Mouse (Mus musculus) CD4-positive helper T cell, adult 2 months (primary cell): ENCODE measurements around the gene Cdk5.
"Not testable (repeated sequence)": the region's sequence is repeated elsewhere in the genome, so short reads cannot be mapped to it uniquely, and the experiment has no call there.

ENCODE experiments used
- DNase-seq: peaks from one replicate; pipeline ENCODE4 v3.0.0-alpha.2; 2012; ENCODE audit warnings: low read depth, missing footprints, low spot score

The Cdk5 gene

DNA sequence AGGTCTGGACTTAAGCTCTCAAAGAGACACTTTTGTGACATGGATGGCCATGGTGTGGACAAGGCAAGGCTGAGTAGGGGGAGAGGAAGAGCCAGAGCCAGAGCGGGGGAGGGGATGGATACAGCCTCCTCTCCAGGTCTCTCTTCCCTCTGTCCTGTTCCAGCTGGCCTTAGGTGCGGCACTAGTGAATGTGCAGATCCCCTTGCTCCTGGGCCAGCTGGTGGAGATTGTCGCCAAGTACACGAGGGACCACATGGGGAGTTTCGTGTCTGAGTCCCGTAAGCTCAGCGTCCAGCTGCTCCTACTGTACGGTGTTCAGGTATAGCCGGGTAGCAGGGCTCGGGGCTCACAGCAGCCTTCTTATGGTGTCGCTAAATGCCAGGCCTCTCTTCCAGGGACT is 23.0 kb downstream of the Cdk5 start:
- no peak for DNase-seq

DNA sequence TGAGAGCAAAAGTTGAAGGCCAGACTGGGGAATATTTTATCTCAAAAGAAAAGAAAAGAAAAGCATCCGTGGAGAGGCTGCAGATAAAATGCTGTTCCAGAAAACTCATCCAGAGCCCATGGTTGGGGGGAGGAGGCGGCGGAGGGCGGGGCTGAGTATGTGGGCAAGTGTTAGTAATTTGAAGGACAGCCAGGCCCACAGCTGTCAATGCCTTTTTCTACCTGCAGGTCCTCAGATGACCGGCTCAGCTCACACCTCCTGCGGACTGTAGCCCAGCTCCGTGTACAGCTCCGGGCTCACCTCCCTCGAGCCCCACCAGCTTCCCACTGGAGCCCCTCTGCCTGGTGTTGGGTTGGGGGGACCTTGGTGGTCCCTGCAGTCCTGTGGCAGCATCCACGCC is 23.6 kb downstream of the Cdk5 start:
- no peak for DNase-seq

DNA sequence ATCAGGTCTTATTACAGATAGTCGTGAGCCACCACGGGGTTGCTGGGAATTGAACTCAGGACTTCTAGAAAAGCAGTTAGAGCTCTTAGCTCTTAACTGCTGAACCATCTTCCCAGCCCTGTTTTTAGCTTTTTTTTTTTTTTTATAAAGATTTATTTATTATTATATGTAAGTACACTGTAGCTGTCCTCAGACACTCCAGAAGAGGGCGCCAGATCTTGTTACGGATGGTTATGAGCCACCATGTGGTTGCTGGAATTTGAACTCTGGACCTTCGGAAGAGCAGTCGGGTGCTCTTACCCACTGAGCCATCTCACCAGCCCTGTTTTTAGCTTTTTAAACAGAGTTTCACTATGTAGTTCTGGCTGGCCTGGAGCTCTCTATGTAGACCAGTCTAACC is 27.1 kb downstream of the Cdk5 start:
- not testable (repeated sequence) for DNase-seq

DNA sequence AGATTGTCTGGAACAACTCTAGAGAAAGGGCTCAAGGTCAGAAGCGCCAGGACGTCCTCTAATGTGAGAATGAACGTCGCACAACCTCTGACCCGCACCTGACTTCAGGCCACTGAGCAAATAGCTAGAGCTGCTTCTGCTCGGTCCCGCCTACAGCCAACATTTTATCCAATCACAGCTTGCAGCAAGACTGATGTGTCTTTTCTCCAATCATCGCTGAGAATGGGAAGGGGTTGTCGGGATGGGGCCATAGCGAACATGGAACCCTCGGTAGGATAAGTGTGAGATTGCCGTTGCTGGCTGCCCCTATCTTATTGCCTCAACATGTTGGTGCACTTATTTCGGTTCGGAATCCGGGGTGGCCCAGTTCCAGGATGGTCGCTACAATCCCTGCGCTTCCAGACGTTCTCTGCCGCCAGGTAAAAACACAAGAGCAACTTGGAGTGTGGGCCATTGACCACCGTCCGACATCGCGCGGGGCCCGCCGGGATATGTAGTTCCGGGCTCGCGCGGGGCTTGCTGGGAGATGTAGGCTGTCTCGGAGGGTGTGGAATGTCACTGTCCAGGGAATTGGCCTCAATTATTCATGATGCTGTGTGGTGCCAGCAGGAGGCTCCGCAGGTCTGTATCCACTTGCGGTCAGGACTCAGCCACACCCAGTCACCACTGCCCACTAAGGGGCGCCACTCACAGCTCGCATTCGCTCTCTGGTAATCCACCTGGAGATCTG is 29.0 kb downstream of the Cdk5 start:
- DNase-seq: peak; percentile 95

DNA sequence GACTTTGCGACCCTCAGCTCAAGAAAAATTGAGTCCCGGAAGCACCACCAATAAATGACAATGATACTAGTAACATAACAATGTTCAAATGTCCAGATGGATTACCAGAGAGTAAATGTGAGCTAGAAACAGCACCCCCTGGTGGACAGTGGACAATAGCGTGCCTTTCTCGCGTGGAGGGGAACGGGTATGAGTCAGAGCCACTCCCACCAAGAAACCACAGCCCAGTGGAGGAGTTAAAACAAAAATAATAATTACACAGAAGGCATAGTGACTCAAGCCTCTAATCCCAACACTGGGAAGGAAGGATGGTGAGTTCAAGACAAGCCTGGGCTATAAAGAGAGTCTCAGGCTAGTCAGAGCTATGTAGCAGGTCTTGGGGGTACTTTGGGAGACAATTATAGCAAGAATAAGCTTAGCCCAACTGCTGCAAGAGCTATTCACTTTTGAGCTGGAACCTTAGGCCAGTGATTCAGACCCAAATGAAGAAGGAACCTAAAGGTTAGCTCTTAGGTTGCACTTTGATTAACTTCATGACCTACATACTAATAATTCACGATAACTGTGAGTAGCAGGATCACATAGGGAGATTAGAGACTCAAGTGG is 29.8 kb downstream of the Cdk5 start, which contains the start of gene Abcb8:
Gene Abcb8, plus strand, starts transcription at position 272 of the 606 bp plus-strand sequence.
- DNase-seq: peak; percentile 88

DNA sequence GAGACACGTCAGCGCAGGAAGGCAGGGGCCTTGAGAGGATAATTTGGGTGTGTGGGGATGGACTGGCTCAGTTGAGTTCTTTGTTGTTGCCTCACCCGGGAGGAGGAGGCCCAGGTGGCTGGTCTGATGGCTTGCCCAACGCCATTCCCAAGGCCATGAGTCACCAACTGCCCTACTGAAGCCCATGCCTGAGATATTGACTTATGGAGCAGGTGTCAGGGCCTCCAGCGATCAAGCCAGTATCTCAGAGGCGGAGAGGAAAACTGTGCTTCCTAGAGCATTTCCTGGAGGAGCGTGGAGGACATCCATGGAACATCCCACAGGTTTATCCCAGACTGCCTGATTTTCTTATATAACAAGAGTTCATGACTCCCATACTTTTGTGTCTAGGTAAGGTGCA is 30.6 kb downstream of the Cdk5 start:
- DNase-seq: no peak

DNA sequence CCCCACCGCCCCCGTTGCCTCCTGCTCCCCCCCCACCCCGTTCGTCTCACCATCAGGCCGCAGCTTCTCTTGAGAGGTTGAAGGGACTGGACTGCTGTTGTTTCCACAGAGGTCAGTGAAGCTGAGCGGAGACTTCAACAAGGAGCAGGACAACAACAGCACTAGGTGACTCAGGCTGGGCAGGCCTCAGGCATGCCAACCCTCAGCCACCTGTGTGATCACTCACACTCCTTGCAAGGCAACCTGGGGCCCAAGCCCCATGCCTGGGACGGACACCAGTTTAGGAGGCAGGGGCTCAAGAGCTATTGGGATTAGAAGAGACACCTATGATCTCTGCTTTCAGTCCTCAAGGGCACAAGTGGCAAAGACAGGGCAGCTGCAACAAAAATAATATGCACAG is 31.5 kb downstream of the Cdk5 start, which contains the start of gene Atg9b:
Gene Atg9b, minus strand, starts transcription at position 280 of the 400 bp plus-strand sequence.
- no peak for DNase-seq

DNA sequence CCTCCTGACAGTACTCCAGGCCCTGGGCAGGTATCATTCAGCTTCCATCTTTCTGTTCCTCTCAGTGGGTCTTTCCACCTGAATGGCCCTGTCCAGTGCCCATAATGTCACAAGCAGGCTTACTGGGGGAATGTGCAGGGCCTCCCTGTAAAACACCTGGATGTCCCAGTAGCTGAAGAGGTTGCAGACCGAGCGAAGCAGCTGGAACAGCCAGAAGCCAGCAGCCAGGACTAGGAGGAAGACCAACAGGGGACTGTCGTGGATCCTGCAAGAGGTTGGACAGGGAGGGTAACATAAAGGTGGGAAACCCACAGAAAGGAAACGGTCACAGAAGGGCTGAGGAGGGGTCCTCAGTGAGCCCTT is 33.7 kb downstream of the Cdk5 start:
- no peak for DNase-seq

DNA sequence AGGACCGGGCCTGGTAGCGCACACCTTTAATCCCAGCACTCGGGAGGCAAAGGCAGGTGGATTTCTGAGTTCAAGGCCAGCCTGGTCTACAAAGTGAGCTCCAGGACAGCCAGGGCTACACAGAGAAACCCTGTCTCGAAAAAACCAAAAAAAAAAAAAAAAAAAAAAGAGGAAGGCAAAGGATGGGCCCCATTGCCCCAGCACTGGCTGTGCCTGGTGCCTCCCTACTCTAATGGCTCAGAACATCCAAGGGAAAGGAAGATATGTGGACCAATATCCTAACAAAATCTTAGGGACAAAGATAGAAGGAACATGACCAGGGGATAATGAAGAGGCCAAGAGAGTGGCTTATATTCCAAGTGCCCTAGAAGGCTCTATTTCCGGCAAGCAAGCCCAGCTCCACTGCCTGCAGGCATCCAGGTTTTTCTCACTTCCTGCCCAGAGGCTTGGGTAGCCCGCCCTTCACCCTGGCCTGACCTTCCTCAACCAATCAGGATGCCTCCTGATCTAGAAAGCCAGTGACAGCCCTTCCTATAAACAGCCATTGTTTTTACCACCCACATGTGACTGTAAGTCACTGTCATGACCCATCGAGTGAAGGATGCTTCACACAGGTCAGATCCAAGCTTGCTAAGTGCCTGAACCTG is 34.2 kb downstream of the Cdk5 start:
- peak; percentile 76 for DNase-seq

DNA sequence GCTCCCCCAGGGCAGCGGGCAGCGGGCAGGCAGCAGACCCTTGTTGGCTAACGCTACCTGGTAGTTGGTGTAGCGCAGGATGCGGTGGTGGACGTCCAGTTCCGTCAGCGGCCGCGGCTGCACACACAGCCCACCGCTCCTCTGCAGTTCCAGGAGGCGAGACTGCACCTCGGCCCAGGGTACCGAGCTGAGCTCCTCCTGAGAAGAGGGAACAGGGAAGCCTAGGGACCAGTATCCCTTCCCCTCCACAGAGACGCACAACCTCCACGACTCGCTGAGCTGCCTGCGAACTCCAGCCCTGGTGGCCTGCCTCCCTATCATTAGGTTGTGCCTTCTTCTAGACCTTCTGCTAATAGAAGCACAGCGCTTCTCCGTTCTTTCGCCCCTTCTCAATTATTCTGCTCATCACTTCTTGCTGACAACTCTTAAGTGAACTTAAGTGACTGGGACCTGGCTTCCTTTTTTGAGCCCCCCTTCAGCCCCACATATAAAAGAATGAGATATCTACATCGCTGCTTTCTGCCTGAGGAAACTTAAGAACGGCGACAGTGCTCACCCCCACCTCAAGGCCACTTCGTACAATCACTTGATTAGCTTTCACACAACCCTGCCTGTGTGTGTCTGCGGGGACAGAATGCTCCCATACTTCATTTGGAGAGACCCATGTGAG is 34.9 kb downstream of the Cdk5 start:
- no peak for DNase-seq

DNA sequence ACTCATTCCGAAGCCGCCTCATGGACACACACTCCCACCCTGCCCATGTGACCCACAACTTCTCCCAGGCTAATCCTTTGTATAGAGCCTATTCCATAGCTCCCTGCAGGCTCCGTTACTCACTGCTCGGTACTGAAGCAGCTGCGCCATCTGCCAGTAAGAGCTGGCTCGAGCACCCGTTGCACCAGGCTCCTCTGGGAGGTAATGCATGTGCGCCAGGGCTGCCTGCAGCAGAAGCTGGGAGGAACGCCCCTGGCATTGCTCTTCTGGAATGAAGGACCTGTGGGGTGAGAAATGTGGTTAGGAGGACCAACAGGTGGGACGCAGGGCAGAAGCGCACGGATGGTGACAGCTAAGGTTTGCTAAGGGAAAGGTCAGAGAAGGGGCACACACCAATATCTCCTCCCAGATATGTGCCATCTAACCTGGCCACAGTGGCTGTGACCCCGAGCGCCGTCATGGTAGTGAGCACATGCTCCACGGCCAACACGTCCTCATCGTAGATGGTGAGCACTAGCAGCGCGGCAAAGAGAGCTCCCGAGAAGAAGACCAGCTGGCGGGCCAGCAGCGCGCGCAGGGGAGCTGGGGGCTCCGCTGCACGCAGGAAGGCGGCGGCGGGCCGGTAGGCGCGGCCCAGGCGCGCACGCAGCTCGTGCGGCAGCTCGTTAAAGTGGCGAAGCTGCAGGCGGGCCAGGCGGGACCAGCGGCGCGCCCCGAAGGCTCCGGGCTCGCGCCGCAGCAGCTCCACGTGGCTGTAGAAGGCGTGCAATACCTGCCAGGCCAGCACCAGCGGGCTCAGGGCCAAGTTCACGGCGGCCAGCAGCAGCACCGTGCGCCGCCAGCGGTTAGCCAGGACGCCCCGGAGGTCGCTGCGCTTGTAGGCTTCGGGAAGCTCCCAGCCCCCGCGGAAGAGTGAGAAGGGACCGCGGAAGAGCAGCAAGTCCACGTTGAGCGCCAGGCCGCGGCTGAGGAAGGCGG is 35.8 kb downstream of the Cdk5 start:
- DNase-seq: peak; percentile 72

DNA sequence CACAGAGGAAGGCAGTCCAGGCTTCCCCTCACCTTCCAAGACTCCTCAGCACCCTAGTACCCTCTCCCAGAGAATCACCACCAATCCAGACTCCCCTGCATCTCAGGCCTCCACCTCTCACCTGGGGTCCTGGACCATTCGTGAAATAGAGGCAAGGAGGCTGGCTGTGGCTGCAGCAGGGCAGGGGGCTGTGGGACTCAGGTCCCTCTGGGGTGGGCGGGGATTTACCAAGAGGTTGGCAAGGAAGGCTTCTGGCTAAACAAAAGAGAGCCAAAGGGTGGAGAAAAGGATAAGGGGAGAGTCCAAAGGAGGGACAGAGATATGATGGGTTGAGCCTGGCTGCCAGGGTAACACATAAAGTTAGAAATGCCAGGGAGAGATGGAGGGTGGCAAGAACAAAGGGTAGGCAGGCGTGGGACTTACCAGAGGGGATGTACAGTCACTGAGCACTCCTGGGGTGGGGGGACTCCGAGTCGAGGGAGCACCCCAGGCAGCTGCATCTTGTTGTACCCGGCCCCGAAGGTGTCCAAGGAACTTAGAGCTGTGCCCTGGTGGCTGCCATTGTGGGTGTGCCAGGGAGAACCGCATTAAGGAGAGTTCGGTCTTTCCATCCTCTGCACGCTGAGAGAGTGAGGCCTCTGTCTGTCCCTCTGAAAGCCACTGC is 37.3 kb downstream of the Cdk5 start:
- no peak for DNase-seq

DNA sequence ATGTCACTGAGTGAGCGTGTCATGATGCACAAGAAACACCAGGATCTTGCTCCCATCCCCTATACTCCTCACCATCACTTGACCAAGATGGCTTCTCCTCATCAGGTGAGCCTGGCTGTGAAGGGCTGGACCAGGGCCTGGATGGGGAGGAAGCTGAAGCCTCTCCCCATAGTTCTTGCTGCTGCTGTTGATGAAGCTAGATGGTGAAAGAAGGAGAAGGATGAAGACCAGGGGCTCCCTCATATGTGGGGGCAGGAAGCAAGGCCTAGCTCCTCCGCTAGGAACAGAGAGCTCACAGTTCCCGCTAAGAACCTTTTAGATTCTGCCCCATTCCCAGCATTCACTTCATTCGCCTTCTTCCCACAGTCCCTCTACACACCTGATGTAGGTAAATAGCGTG is 38.0 kb downstream of the Cdk5 start:
- no peak for DNase-seq

DNA sequence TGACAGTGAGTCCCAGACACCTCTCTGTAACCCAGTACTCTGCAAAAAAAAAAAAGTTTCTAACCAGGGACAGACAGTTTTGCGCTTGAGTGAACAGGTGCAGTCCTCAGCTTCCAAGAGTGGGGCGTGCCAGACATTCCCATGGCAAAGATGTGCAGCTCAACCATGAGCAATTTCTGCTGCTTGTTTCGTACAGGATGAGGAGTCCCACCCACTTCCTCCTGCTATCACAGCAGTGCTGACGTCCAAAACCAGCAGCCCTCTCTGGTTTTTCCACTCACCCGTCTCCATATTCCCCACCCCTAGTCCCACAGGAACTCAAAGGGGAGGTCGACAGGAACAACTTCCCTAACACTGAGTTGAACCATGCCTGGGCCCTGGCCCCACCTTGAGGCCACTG is 38.9 kb downstream of the Cdk5 start:
- DNase-seq: peak; percentile 79

DNA sequence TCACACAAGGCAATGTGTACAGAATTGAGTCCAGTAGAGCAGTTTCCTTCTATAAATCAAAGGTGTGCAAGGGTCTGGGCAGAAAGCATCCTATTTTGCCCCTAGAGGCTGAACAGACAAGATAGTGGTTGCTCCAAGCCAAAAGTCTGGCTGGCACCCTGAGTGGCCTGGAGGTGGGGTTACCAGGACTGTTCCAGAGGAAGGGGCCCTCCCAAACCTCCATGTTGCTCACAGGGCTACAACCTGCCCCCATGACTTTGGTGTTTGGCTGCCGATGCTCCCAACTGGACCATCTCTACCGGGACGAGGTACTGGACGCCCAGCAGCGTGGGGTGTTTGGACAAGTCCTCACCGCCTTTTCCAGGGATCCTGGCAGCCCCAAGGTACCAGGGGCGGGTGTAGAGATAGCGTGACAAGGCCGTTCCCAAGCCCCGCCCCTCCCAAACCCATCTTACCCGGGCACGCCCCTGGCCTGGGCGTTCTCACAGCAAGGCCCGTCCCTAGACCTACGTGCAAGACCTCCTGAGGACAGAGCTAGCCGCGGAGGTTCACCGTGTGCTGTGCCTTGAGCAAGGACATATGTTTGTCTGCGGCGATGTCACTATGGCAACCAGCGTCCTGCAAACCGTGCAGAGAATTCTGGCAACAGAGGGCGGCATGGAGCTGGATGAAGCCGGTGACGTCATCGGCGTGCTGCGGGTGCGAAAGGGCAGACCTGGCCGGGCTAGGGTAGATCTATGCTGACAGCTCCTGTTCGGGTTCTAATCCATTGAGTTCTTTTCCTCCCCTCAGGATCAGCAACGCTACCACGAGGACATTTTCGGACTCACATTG is 40.1 kb downstream of the Cdk5 start:
- peak; percentile 93 for DNase-seq

DNA sequence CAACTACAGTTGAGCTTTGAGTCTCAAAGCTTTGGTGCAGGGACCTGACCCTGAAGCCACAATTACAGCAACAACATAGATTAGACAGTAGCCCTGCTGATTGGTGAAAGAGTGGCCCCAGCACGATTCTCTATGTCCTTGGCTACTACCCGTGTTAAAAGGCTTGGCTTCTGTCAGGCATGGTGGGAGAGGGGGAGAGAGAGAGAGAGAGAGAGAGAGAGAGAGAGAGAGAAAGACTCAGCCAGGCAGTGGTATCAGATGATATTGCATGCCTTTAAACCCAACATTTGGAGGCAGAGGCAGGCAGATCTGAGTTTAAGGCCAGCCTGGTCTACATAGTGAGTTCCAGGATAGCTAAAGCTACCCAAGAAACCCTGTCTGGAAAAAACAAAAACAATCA is 41.3 kb downstream of the Cdk5 start:
- no peak for DNase-seq

DNA sequence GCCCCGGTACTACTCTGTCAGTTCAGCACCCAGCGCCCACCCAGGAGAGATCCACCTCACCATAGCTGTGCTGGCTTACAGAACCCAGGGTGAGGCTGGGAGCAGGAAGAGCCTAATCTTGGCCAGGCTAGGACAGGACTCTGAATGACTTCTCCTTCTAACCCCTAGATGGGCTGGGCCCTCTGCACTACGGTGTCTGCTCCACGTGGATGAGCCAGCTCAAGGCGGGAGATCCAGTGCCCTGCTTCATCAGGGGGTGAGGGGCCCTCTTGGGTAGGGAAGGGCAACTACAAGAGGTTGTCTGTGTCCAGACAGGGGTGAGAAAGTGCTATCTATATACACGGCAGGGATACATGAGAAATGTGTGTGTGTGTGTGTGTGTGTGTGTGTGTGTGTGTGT is 41.8 kb downstream of the Cdk5 start:
- DNase-seq: no peak

DNA sequence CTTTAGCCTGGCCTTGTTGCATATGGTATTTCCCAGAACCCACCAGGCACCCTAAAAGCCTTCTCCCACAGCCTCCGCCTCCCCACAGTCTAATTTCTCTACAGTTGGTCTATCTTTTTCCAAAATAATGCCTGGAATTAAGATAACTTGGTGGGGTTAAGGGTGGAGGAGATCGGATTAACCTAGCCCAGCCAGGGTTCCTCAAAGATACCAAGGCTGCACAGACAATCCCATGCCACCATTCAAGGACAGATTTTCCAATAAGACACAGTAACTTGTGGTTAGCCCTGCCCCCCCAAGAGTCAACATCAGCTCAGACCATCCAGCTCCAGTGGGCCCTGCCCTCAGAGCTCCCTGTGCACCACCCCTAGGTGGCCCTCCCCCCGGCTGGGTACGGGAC is 42.8 kb downstream of the Cdk5 start:
- no peak for DNase-seq

DNA sequence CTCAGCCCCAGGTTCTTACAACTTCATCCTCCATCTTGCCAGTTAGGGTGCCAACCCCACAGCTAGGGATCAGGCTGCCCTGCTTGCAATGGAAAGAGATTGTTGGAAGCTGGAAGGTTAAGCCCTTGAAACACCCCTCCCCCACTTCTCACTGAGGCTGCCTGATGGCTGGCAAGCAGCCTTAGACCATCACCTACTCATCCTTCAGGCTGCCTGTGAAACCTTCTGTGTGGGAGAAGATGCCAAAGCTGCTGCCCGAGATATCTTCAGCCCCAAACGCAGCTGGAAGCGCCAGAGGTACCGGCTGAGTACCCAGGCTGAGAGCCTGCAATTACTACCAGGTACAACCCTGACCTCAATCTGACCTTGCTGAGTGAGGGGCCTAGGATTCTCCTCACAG is 43.8 kb downstream of the Cdk5 start:
- no peak for DNase-seq

DNA sequence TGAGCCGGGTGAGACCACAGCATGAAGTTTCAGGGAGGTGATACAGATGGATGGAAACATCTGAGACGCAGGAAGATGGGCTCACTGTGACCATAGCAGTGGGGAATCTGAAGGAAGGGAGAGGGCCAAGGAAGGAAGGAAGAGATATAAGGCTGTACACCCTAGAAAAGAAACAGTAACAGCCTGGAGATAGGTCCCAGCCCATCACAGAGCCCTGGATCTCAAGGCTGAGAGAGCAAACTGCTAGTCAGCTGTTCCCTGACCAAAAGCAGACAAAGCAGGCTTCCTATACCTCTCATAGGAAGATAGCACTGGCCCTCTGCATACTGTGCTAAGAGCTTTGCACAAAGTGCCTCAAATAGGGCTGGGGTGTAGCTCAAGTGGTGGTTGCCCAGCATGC is 44.6 kb downstream of the Cdk5 start:
- no peak for DNase-seq
